Mouse (Mus musculus): ENCODE measurements at regions not wholly inside any gene's neighbourhood (a gene's known extent, or its start where the extent isn't known, plus 50 kb on each side); places are given as distances from the start of the nearest gene placed in this dataset.
A peak's percentile ranks its signal among the peaks of the same experiment; 100 is the strongest.

DNA sequence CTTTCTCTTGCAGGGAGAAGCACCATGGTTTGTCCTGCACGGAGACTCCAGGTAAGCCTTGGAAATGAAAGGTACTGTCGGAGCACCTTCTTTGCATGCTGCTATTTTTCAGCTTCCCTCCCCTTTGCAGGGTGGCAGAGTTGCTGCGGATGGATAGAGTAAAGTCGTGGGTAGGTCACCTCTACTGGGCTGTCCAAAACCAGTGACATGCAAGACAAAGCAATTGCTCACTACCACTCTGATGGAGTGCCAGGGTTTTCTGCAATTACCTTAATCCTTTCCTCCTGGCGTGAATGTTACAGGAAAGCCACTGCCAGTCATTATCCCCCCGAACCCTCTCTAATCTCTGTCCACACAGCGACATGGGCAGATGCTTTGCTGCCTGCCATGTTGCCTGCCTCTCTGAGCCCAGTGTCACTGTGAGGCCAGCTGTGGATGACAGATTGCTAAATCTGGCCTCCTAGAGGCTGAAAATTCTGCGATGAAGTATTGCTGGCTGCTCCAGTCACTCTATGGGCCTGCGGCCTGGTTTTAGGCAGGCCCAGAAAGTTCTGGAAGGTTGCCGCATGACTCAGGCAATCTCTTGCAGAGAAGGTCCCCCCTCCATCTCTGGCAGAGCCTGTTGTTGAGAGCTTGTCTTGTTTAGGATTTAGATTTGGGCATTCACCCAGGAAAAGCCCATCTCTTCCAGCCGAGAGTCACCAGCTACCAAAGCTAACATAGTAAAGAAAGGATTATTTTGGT is 54.1 kb upstream of the Sod3 start:
- ATAC-seq (replicated peaks; ENCODE audit: insufficient number of reproducible peaks, low FRiP score, low TSS enrichment): no peak
- whole genome bisulfite sequencing (ENCODE audit: insufficient replicate concordance): 79% methylated on average over 11 of the region's 11 CpGs
- Histone ChIP-seq H3K9ac (ENCODE audit: low read depth, low read length) (no peak overlapping the region), H3K4me2 (no peak overlapping the region), H3K4me1 (ENCODE audit: control insufficient read depth, insufficient read depth, low read length) (no peaks in the 10 kb centered on the region), H3K27me3 (ENCODE audit: control insufficient read depth, insufficient read depth, low read length) (no peaks in the 10 kb centered on the region), H3K27ac (ENCODE audit: low read depth, low read length) (no peak overlapping the region), H3K9me3 (replicated peaks; ENCODE audit: control insufficient read depth, low read length) (no peaks in the 10 kb centered on the region), H3K36me3 (ENCODE audit: control insufficient read depth, insufficient read depth, low read length) (no peaks in the 10 kb centered on the region), H3K4me3 (ENCODE audit: low read depth, low read length) (no peak overlapping the region)

DNA sequence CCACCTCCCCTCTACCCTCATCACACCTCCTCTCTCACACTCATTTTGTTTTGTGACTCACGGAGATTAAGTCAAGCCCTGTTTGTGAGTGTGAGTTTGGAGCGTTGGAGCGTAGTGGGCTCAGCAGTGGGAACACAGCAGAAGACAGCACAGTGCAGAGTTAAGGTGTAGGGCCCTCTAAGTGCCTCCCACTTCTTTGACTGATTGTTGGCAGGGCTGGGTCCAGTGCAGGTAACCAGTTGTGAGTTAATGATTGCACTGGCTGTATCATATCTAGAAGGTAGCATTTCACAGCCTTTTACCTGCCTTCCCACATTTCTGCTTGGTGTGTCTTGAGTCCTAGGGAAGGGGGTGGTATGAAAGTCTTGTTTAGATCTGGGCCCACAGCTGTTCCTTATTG is 67.3 kb upstream of the Sod3 start:
- peaks cover 3% of the 10 kb centered on the region; the same call in 1 of the 2 replicates for H3K9me3 ChIP-seq (replicated peaks; ENCODE audit: control insufficient read depth, low read length)
- no peak overlapping the region for H3K9ac ChIP-seq (ENCODE audit: low read depth, low read length)
- H3K4me2 ChIP-seq: no peak overlapping the region
- WGBS (ENCODE audit: insufficient replicate concordance): 91% methylated on average over 3 of the region's 3 CpGs
- no peaks in the 10 kb centered on the region for H3K27me3 ChIP-seq (ENCODE audit: control insufficient read depth, insufficient read depth, low read length)
- ATAC-seq (replicated peaks; ENCODE audit: insufficient number of reproducible peaks, low FRiP score, low TSS enrichment): no peak
- H3K36me3 ChIP-seq (ENCODE audit: control insufficient read depth, insufficient read depth, low read length): no peaks in the 10 kb centered on the region
- no peak overlapping the region for H3K4me3 ChIP-seq (ENCODE audit: low read depth, low read length)
- peaks cover 2% of the 10 kb centered on the region for H3K4me1 ChIP-seq (ENCODE audit: control insufficient read depth, insufficient read depth, low read length)
- H3K27ac ChIP-seq (ENCODE audit: low read depth, low read length): no peak overlapping the region

GRCm38 (mm10) chr5:52294466-52294865 is 69.1 kb upstream of the Sod3 start:
- no peak for ATAC-seq (replicated peaks; ENCODE audit: insufficient number of reproducible peaks, low FRiP score, low TSS enrichment)
- H3K27me3 ChIP-seq (ENCODE audit: control insufficient read depth, insufficient read depth, low read length): no peaks in the 10 kb centered on the region
- H3K9me3 ChIP-seq (replicated peaks; ENCODE audit: control insufficient read depth, low read length): peaks cover 3% of the 10 kb centered on the region; the same call in 1 of the 2 replicates
- H3K4me1 ChIP-seq (ENCODE audit: control insufficient read depth, insufficient read depth, low read length): peaks cover 2% of the 10 kb centered on the region
- WGBS (ENCODE audit: insufficient replicate concordance): 25% methylated on average over 8 of the region's 8 CpGs
- H3K4me2 ChIP-seq: peak overlapping the region; percentile 42
- H3K9ac ChIP-seq (ENCODE audit: low read depth, low read length): no peak overlapping the region
- no peaks in the 10 kb centered on the region for H3K36me3 ChIP-seq (ENCODE audit: control insufficient read depth, insufficient read depth, low read length)
- peak overlapping the region; percentile 64 for H3K27ac ChIP-seq (ENCODE audit: low read depth, low read length)
- no peak overlapping the region for H3K4me3 ChIP-seq (ENCODE audit: low read depth, low read length)

GRCm38 (mm10) chr5:52288319-52288718 is 75.3 kb upstream of the Sod3 start:
- H3K27me3 ChIP-seq (ENCODE audit: control insufficient read depth, insufficient read depth, low read length): no peaks in the 10 kb centered on the region
- WGBS (ENCODE audit: insufficient replicate concordance): 83% methylated on average over 1 of the region's 1 CpGs
- H3K4me1 ChIP-seq (ENCODE audit: control insufficient read depth, insufficient read depth, low read length): no peaks in the 10 kb centered on the region
- no peak overlapping the region for H3K27ac ChIP-seq (ENCODE audit: low read depth, low read length)
- no peak overlapping the region for H3K4me2 ChIP-seq
- H3K9me3 ChIP-seq (replicated peaks; ENCODE audit: control insufficient read depth, low read length): peaks cover 3% of the 10 kb centered on the region; the same call in 1 of the 2 replicates
- no peak overlapping the region for H3K4me3 ChIP-seq (ENCODE audit: low read depth, low read length)
- ATAC-seq (replicated peaks; ENCODE audit: insufficient number of reproducible peaks, low FRiP score, low TSS enrichment): no peak
- no peaks in the 10 kb centered on the region for H3K36me3 ChIP-seq (ENCODE audit: control insufficient read depth, insufficient read depth, low read length)
- no peak overlapping the region for H3K9ac ChIP-seq (ENCODE audit: low read depth, low read length)

DNA sequence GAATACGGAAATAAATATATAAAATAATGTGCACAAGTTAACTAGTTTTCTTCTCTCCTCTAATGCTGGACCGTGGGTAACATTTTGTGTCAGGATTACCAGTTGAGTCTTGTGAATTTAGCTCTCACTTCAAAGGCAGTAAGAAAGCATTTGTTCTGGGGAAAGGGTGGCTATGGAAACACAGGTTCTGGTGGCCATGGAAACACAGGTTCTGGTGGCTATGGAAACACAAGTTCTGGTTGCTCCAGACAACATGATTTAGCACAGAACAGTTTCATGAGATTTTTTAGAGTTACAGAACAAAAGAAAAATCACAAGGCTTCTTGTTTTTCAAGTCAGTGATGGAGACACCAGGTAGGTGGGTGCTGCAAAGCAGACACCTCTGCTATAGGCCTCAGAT is 82.7 kb upstream of the Sod3 start:
- Histone ChIP-seq H3K27ac (ENCODE audit: low read depth, low read length) (no peak overlapping the region), H3K9ac (ENCODE audit: low read depth, low read length) (no peak overlapping the region), H3K4me1 (ENCODE audit: control insufficient read depth, insufficient read depth, low read length) (no peaks in the 10 kb centered on the region), H3K27me3 (ENCODE audit: control insufficient read depth, insufficient read depth, low read length) (no peaks in the 10 kb centered on the region), H3K36me3 (ENCODE audit: control insufficient read depth, insufficient read depth, low read length) (no peaks in the 10 kb centered on the region), H3K4me2 (no peak overlapping the region), H3K4me3 (ENCODE audit: low read depth, low read length) (no peak overlapping the region), H3K9me3 (replicated peaks; ENCODE audit: control insufficient read depth, low read length) (no peaks in the 10 kb centered on the region)
- WGBS (ENCODE audit: insufficient replicate concordance): 80% methylated on average over 2 of the region's 2 CpGs
- ATAC-seq (replicated peaks; ENCODE audit: insufficient number of reproducible peaks, low FRiP score, low TSS enrichment): no peak

DNA sequence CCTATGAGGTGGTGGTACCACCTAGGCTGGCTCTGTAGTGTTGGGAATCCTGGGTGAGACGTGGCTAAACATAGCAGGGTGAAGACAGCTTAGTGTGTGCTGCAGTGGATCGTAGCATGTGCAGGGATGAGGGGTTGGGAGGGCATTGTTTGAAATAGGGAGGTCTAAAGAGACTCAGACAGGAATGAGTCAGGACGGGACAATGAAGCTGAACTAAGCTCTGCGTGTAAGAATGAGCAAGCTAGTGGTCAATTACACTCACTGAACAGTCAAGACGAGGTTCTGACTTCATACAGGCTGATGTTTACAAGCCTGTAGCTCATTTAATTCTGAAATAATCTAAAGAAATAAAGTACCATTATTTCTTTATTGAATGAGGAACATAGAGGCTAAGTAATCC is 85.5 kb upstream of the Sod3 start:
- Histone ChIP-seq H3K9me3 (replicated peaks; ENCODE audit: control insufficient read depth, low read length) (no peaks in the 10 kb centered on the region), H3K4me2 (no peak overlapping the region), H3K9ac (ENCODE audit: low read depth, low read length) (no peak overlapping the region), H3K27ac (ENCODE audit: low read depth, low read length) (no peak overlapping the region), H3K4me1 (ENCODE audit: control insufficient read depth, insufficient read depth, low read length) (no peaks in the 10 kb centered on the region), H3K36me3 (ENCODE audit: control insufficient read depth, insufficient read depth, low read length) (no peaks in the 10 kb centered on the region), H3K27me3 (ENCODE audit: control insufficient read depth, insufficient read depth, low read length) (no peaks in the 10 kb centered on the region), H3K4me3 (ENCODE audit: low read depth, low read length) (no peak overlapping the region)
- no peak for ATAC-seq (replicated peaks; ENCODE audit: insufficient number of reproducible peaks, low FRiP score, low TSS enrichment)
- 75% methylated on average over 5 of the region's 5 CpGs for WGBS (ENCODE audit: insufficient replicate concordance)

- H3K4me1 ChIP-seq (ENCODE audit: control insufficient read depth, insufficient read depth, low read length): no peaks in the 10 kb centered on the region
- H3K9ac ChIP-seq (ENCODE audit: low read depth, low read length): no peak overlapping the region
- no peak for ATAC-seq (replicated peaks; ENCODE audit: insufficient number of reproducible peaks, low FRiP score, low TSS enrichment)
- H3K36me3 ChIP-seq (ENCODE audit: control insufficient read depth, insufficient read depth, low read length): no peaks in the 10 kb centered on the region
- WGBS (ENCODE audit: insufficient replicate concordance): 82% methylated on average over 11 of the region's 11 CpGs
- no peaks in the 10 kb centered on the region for H3K27me3 ChIP-seq (ENCODE audit: control insufficient read depth, insufficient read depth, low read length)
- H3K27ac ChIP-seq (ENCODE audit: low read depth, low read length): no peak overlapping the region
- no peak overlapping the region for H3K4me2 ChIP-seq
- H3K4me3 ChIP-seq (ENCODE audit: low read depth, low read length): no peak overlapping the region
- H3K9me3 ChIP-seq (replicated peaks; ENCODE audit: control insufficient read depth, low read length): 0 out of 2 replicates have a peak, but pooled peaks cover 2% of the 10 kb centered on the region
These were observed 72.9 kb upstream of the Dhx15 start for GRCm38 (mm10) chr5:52263214-52263613.

- ATAC-seq (replicated peaks; ENCODE audit: insufficient number of reproducible peaks, low FRiP score, low TSS enrichment): no peak
- Histone ChIP-seq H3K4me3 (ENCODE audit: low read depth, low read length) (no peak overlapping the region), H3K9me3 (replicated peaks; ENCODE audit: control insufficient read depth, low read length) (no peaks in the 10 kb centered on the region), H3K4me1 (ENCODE audit: control insufficient read depth, insufficient read depth, low read length) (no peaks in the 10 kb centered on the region), H3K4me2 (no peak overlapping the region), H3K27me3 (ENCODE audit: control insufficient read depth, insufficient read depth, low read length) (no peaks in the 10 kb centered on the region), H3K27ac (ENCODE audit: low read depth, low read length) (no peak overlapping the region), H3K36me3 (ENCODE audit: control insufficient read depth, insufficient read depth, low read length) (no peaks in the 10 kb centered on the region), H3K9ac (ENCODE audit: low read depth, low read length) (no peak overlapping the region)
- 85% methylated on average over 2 of the region's 2 CpGs for WGBS (ENCODE audit: insufficient replicate concordance)
These were observed 67.8 kb upstream of the Dhx15 start for GRCm38 (mm10) chr5:52258075-52258474.

- no peak for ATAC-seq (replicated peaks; ENCODE audit: insufficient number of reproducible peaks, low FRiP score, low TSS enrichment)
- WGBS (ENCODE audit: insufficient replicate concordance): 66% methylated on average over 14 of the region's 14 CpGs
These were observed 64.3 kb upstream of the Dhx15 start for GRCm38 (mm10) chr5:52254602-52255071.

More at GRCm38 (mm10) chr5:52254602-52255071, 64.3 kb upstream of the Dhx15 start:
- no peaks in the 10 kb centered on the region for H3K36me3 ChIP-seq (ENCODE audit: control insufficient read depth, insufficient read depth, low read length)
- no peak overlapping the region for H3K4me3 ChIP-seq (ENCODE audit: low read depth, low read length)
- H3K27ac ChIP-seq (ENCODE audit: low read depth, low read length): no peak overlapping the region
- H3K4me2 ChIP-seq: peak overlapping the region; percentile 14; the same call in 1 of the 2 replicates
- no peaks in the 10 kb centered on the region for H3K9me3 ChIP-seq (replicated peaks; ENCODE audit: control insufficient read depth, low read length)
- H3K4me1 ChIP-seq (ENCODE audit: control insufficient read depth, insufficient read depth, low read length): no peaks in the 10 kb centered on the region
- H3K27me3 ChIP-seq (ENCODE audit: control insufficient read depth, insufficient read depth, low read length): no peaks in the 10 kb centered on the region
- no peak overlapping the region for H3K9ac ChIP-seq (ENCODE audit: low read depth, low read length)

Data from heart, embryonic 11.5 days (tissue).